Mouse (Mus musculus) forebrain, postnatal 0 days (tissue): ENCODE measurements at regions not wholly inside any gene's neighbourhood (a gene's known extent, or its start where the extent isn't known, plus 50 kb on each side); places are given as distances from the start of the nearest gene placed in this dataset.

Source experiments
- ATAC-seq: fragments of 200-750 bp; cut with Nextera tagmentation; 2 replicates; pipeline ENCODE4 v1.8.0; 2017; ENCODE audit warnings: mild to moderate bottlenecking, moderate library complexity
- DNase-seq: peaks from one replicate; pipeline ENCODE4 v3.0.0-alpha.2; 2015
- H3K27ac ChIP-seq: fragments of 300-500 bp; sonication (generic); 2 replicates; pipeline ENCODE4 v1.5.1; 2014; ENCODE audit warnings: low read depth, mild to moderate bottlenecking, antibody characterized with exemption, low read length, moderate library complexity, mixed read lengths
- H3K27me3 ChIP-seq: fragments of 300-500 bp; sonication (generic); 2 replicates; pipeline ENCODE4 v1.6.1; 2014; ENCODE audit warnings: mild to moderate bottlenecking, low read length, mixed read lengths; ENCODE audit not compliant: insufficient read depth
- H3K36me3 ChIP-seq: fragments of 300-500 bp; sonication (generic); 2 replicates; pipeline ENCODE4 v1.6.1; 2014; ENCODE audit warnings: mild to moderate bottlenecking, moderate library complexity; ENCODE audit not compliant: insufficient read depth
- H3K4me1 ChIP-seq: fragments of 300-500 bp; sonication (generic); 2 replicates; pipeline ENCODE4 v1.6.1; 2014; ENCODE audit warnings: antibody characterized with exemption; ENCODE audit not compliant: insufficient read depth
- H3K4me2 ChIP-seq: fragments of 300-500 bp; sonication (generic); 2 replicates; pipeline ENCODE4 v1.6.1; 2014; ENCODE audit warnings: low read depth, mild to moderate bottlenecking, moderate library complexity
- H3K4me3 ChIP-seq: fragments of 300-500 bp; sonication (generic); 2 replicates; pipeline ENCODE4 v1.5.1; 2014; ENCODE audit warnings: low read depth, low read length, mixed read lengths
- H3K9ac ChIP-seq: fragments of 300-500 bp; sonication (generic); 2 replicates; pipeline ENCODE4 v1.6.1; 2014; ENCODE audit warnings: mild to moderate bottlenecking
- H3K9me3 ChIP-seq: fragments of 300-500 bp; sonication (generic); 2 replicates; pipeline ENCODE4 v1.6.1; 2016; ENCODE audit warnings: low read length
- CTCF ChIP-seq: sonication (generic); IDR thresholded peaks from 2 replicates; pipeline ENCODE4 v1.5.1; 2016; ENCODE audit warnings: antibody characterized with exemption, control low read depth, low read depth
- WGBS: fragments of 180-500 bp; shearing (Covaris S2); extraction: QIAGEN DNeasy Blood & Tissue Kit; methylation state at CpG from one replicate; pipeline ENCODE4 v1.1.7; 2014; 5-methylcytosine and 5-hydroxymethylcytosine counted together

- no peak overlapping the region for H3K4me3 ChIP-seq
- H3K4me2 ChIP-seq: no peak overlapping the region
- H3K9ac ChIP-seq: no peak overlapping the region
- no peak for TF ChIP-seq CTCF
- no peaks in the 10 kb centered on the region for H3K4me1 ChIP-seq
- no peaks in the 10 kb centered on the region for H3K9me3 ChIP-seq
- ATAC-seq: no peak
- no peaks in the 10 kb centered on the region for H3K36me3 ChIP-seq
- H3K27ac ChIP-seq: no peak overlapping the region
- no peak for DNase-seq
- WGBS: 36% methylated on average over 7 of the region's 7 CpGs
- no peaks in the 10 kb centered on the region for H3K27me3 ChIP-seq
Observed at GRCm38 (mm10) chr9:24833766-24834165, 59.7 kb upstream of the Tbx20 start.

DNA sequence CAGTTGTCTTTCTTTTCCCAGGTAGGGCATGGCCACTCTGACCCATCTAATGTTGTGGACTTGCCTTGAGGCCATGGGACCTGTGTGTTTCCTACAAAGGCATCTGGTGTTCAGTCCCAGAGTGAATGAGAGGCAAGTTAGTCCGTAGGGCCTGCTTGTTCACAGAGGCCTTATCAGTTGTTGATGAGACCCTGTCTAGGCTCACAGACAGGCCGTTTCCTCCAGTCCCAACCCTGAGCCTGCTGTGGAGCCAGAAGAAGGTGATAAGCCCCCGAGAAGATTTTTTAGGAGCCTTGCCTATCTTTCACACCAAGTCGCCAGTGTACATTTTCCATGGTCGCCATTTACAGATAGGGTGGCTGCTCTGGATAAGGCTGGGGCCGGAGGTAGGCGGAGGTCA lies 74.1 kb upstream of the Tbx20 start:
- Histone ChIP-seq H3K4me2 (no peak overlapping the region), H3K27me3 (no peaks in the 10 kb centered on the region), H3K27ac (no peak overlapping the region), H3K4me3 (no peak overlapping the region), H3K9me3 (no peaks in the 10 kb centered on the region), H3K36me3 (no peaks in the 10 kb centered on the region), H3K4me1 (no peaks in the 10 kb centered on the region), H3K9ac (no peak overlapping the region)
- ATAC-seq: no peak
- TF ChIP-seq CTCF: no peak
- no peak for DNase-seq
- 87% methylated on average over 7 of the region's 7 CpGs for whole genome bisulfite sequencing

- Histone ChIP-seq H3K9ac (no peak overlapping the region), H3K4me1 (no peaks in the 10 kb centered on the region), H3K9me3 (no peaks in the 10 kb centered on the region), H3K4me2 (no peak overlapping the region), H3K27me3 (no peaks in the 10 kb centered on the region), H3K36me3 (no peaks in the 10 kb centered on the region), H3K4me3 (no peak overlapping the region), H3K27ac (no peak overlapping the region)
- DNase-seq (no peak), ATAC-seq (no peak)
- TF ChIP-seq CTCF: no peak
- 86% methylated on average over 2 of the region's 2 CpGs for WGBS
Observed at GRCm38 (mm10) chr9:24859459-24859858, 85.4 kb upstream of the Tbx20 start.

- DNase-seq (no peak), ATAC-seq (no peak)
- WGBS: 48% methylated on average over 4 of the region's 4 CpGs
Observed at GRCm38 (mm10) chr9:24866390-24867173, 92.5 kb upstream of the Tbx20 start.

GRCm38 (mm10) chr9:24868746-24869145 lies 94.6 kb upstream of the Tbx20 start:
- Histone ChIP-seq H3K36me3 (no peaks in the 10 kb centered on the region), H3K27me3 (no peaks in the 10 kb centered on the region), H3K4me3 (no peak overlapping the region), H3K4me2 (no peak overlapping the region), H3K9ac (no peak overlapping the region), H3K4me1 (no peaks in the 10 kb centered on the region), H3K27ac (no peak overlapping the region), H3K9me3 (no peaks in the 10 kb centered on the region)
- WGBS: 93% methylated on average over 1 of the region's 1 CpGs
- ATAC-seq: no peak
- TF ChIP-seq CTCF: no peak
- no peak for DNase-seq

More at GRCm38 (mm10) chr9:24866390-24867173, 92.5 kb upstream of the Tbx20 start:
- Histone ChIP-seq H3K4me1 (no peaks in the 10 kb centered on the region), H3K27ac (no peak overlapping the region), H3K4me2 (no peak overlapping the region), H3K9me3 (no peaks in the 10 kb centered on the region), H3K4me3 (no peak overlapping the region), H3K9ac (no peak overlapping the region), H3K36me3 (no peaks in the 10 kb centered on the region), H3K27me3 (no peaks in the 10 kb centered on the region)
- TF ChIP-seq CTCF: no peak

GRCm38 (mm10) chr9:24874434-24875143 lies 100.5 kb upstream of the Tbx20 start:
- Histone ChIP-seq H3K4me3 (no peak overlapping the region), H3K27me3 (no peaks in the 10 kb centered on the region), H3K27ac (no peak overlapping the region), H3K4me1 (no peaks in the 10 kb centered on the region), H3K36me3 (no peaks in the 10 kb centered on the region), H3K4me2 (no peak overlapping the region), H3K9ac (no peak overlapping the region), H3K9me3 (no peaks in the 10 kb centered on the region)
- DNase-seq (no peak), ATAC-seq (no peak)
- WGBS: 79% methylated on average over 13 of the region's 13 CpGs
- no peak for TF ChIP-seq CTCF
